Mouse (Mus musculus): ENCODE results near the gene Lmln. TPM values are rescaled to one million over a fixed set of nuclear protein-coding genes. Genes with fewer than 3 reads are reported as not detected.

Lmln gene
- polyA plus RNA-seq (2016; fragmentation: Nextera tagmentation; extraction: Ambion mirVana) = 4.5 and 5.9 TPM in 2 replicates

GRCm38 (mm10) chr16:33062024-33062681, at the start of gene Lmln:
Gene Lmln, plus strand, starts transcription at chr16:33062521.
- under 1% methylated on average over 64 of the region's 64 CpGs for WGBS
- Histone ChIP-seq H3K9me3 (no peaks in the 10 kb centered on the region), H3K27me3 (ENCODE audit: poor library complexity, severe bottlenecking) (no peaks in the 10 kb centered on the region), H3K36me3 (replicated peaks) (peaks cover 57% of the 10 kb centered on the region), H3K4me3 (peak within 1 kb of the TSS; percentile 80), H3K4me1 (peaks cover 58% of the 10 kb centered on the region), H3K27ac (peak within 1 kb of the TSS; percentile 94)
- peak; percentile 94 for DNase-seq (ENCODE audit: extremely low spot score, low spot score)

GRCm38 (mm10) chr16:33013801-33014200, 48.5 kb upstream of the Lmln start:
- no peak overlapping the region for H3K27ac ChIP-seq
- no peaks in the 10 kb centered on the region for H3K9me3 ChIP-seq
- WGBS = 96% methylated on average over 5 of the region's 5 CpGs
- DNase-seq (ENCODE audit: extremely low spot score, low spot score) = no peak
- no peak overlapping the region for H3K4me3 ChIP-seq
- no peaks in the 10 kb centered on the region for H3K27me3 ChIP-seq (ENCODE audit: poor library complexity, severe bottlenecking)
- H3K36me3 ChIP-seq (replicated peaks) = peaks cover 63% of the 10 kb centered on the region
- no peaks in the 10 kb centered on the region for H3K4me1 ChIP-seq

- WGBS = 95% methylated on average over 1 of the region's 1 CpGs
- peaks cover 52% of the 10 kb centered on the region for H3K36me3 ChIP-seq (replicated peaks)
Observed at GRCm38 (mm10) chr16:33014921-33015320, 47.4 kb upstream of the Lmln start.

GRCm38 (mm10) chr16:33015396-33015907, 46.9 kb upstream of the Lmln start:
- Histone ChIP-seq H3K4me3 (no peak overlapping the region), H3K36me3 (replicated peaks) (peaks cover 47% of the 10 kb centered on the region), H3K4me1 (no peaks in the 10 kb centered on the region), H3K9me3 (no peaks in the 10 kb centered on the region), H3K27me3 (ENCODE audit: poor library complexity, severe bottlenecking) (no peaks in the 10 kb centered on the region), H3K27ac (no peak overlapping the region)
- no peak for DNase-seq (ENCODE audit: extremely low spot score, low spot score)
- 93% methylated on average over 3 of the region's 3 CpGs for WGBS

More at GRCm38 (mm10) chr16:33014921-33015320, 47.4 kb upstream of the Lmln start:
- no peak for DNase-seq (ENCODE audit: extremely low spot score, low spot score)
- H3K9me3 ChIP-seq = no peaks in the 10 kb centered on the region
- H3K4me1 ChIP-seq = no peaks in the 10 kb centered on the region
- H3K4me3 ChIP-seq = no peak overlapping the region
- H3K27me3 ChIP-seq (ENCODE audit: poor library complexity, severe bottlenecking) = no peaks in the 10 kb centered on the region
- H3K27ac ChIP-seq = no peak overlapping the region

GRCm38 (mm10) chr16:33015986-33016385, 46.3 kb upstream of the Lmln start:
- H3K27me3 ChIP-seq (ENCODE audit: poor library complexity, severe bottlenecking) = no peaks in the 10 kb centered on the region
- WGBS = 89% methylated on average over 2 of the region's 2 CpGs
- no peak overlapping the region for H3K4me3 ChIP-seq
- no peak for DNase-seq (ENCODE audit: extremely low spot score, low spot score)
- H3K4me1 ChIP-seq = no peaks in the 10 kb centered on the region
- no peak overlapping the region for H3K27ac ChIP-seq
- peaks cover 43% of the 10 kb centered on the region for H3K36me3 ChIP-seq (replicated peaks)
- no peaks in the 10 kb centered on the region for H3K9me3 ChIP-seq

- H3K27ac ChIP-seq = no peak overlapping the region
- H3K27me3 ChIP-seq (ENCODE audit: poor library complexity, severe bottlenecking) = no peaks in the 10 kb centered on the region
- H3K4me1 ChIP-seq = no peaks in the 10 kb centered on the region
- WGBS = 90% methylated on average over 5 of the region's 5 CpGs
- peaks cover 31% of the 10 kb centered on the region for H3K36me3 ChIP-seq (replicated peaks)
- DNase-seq (ENCODE audit: extremely low spot score, low spot score) = no peak
- no peaks in the 10 kb centered on the region for H3K9me3 ChIP-seq
- no peak overlapping the region for H3K4me3 ChIP-seq
Observed at GRCm38 (mm10) chr16:33017677-33018349, 44.5 kb upstream of the Lmln start.

GRCm38 (mm10) chr16:33019117-33019770, 43.1 kb upstream of the Lmln start:
- 85% methylated on average over 21 of the region's 21 CpGs for WGBS
- DNase-seq (ENCODE audit: extremely low spot score, low spot score) = no peak
- Histone ChIP-seq H3K36me3 (replicated peaks) (peaks cover 17% of the 10 kb centered on the region), H3K9me3 (no peaks in the 10 kb centered on the region), H3K27ac (no peak overlapping the region), H3K27me3 (ENCODE audit: poor library complexity, severe bottlenecking) (no peaks in the 10 kb centered on the region), H3K4me3 (no peak overlapping the region), H3K4me1 (no peaks in the 10 kb centered on the region)

GRCm38 (mm10) chr16:33021381-33021780, 40.9 kb upstream of the Lmln start:
- 86% methylated on average over 3 of the region's 3 CpGs for whole genome bisulfite sequencing
- Histone ChIP-seq H3K27ac (no peak overlapping the region), H3K36me3 (replicated peaks) (peaks cover 6% of the 10 kb centered on the region; the same call in 1 of the 2 replicates), H3K9me3 (no peaks in the 10 kb centered on the region), H3K4me1 (no peaks in the 10 kb centered on the region), H3K27me3 (ENCODE audit: poor library complexity, severe bottlenecking) (no peaks in the 10 kb centered on the region), H3K4me3 (no peak overlapping the region)
- DNase-seq (ENCODE audit: extremely low spot score, low spot score) = no peak

GRCm38 (mm10) chr16:33023750-33024149, 38.6 kb upstream of the Lmln start:
- Histone ChIP-seq H3K36me3 (replicated peaks) (no peaks in the 10 kb centered on the region), H3K27me3 (ENCODE audit: poor library complexity, severe bottlenecking) (no peaks in the 10 kb centered on the region), H3K4me3 (no peak overlapping the region), H3K9me3 (no peaks in the 10 kb centered on the region), H3K4me1 (no peaks in the 10 kb centered on the region), H3K27ac (no peak overlapping the region)
- DNase-seq (ENCODE audit: extremely low spot score, low spot score) = peak; percentile 78
- WGBS = 7% methylated on average over 4 of the region's 4 CpGs

- Histone ChIP-seq H3K4me3 (no peak overlapping the region), H3K36me3 (replicated peaks) (no peaks in the 10 kb centered on the region), H3K4me1 (no peaks in the 10 kb centered on the region), H3K27ac (no peak overlapping the region), H3K27me3 (ENCODE audit: poor library complexity, severe bottlenecking) (no peaks in the 10 kb centered on the region), H3K9me3 (no peaks in the 10 kb centered on the region)
- 85% methylated on average over 8 of the region's 8 CpGs for WGBS
- no peak for DNase-seq (ENCODE audit: extremely low spot score, low spot score)
Observed at GRCm38 (mm10) chr16:33024456-33025104, 37.7 kb upstream of the Lmln start.

- H3K36me3 ChIP-seq (replicated peaks) = no peaks in the 10 kb centered on the region
- DNase-seq (ENCODE audit: extremely low spot score, low spot score) = no peak
- no peaks in the 10 kb centered on the region for H3K4me1 ChIP-seq
- H3K27ac ChIP-seq = no peak overlapping the region
- H3K9me3 ChIP-seq = no peaks in the 10 kb centered on the region
- H3K4me3 ChIP-seq = no peak overlapping the region
- H3K27me3 ChIP-seq (ENCODE audit: poor library complexity, severe bottlenecking) = no peaks in the 10 kb centered on the region
- 94% methylated on average over 7 of the region's 7 CpGs for WGBS
Observed at GRCm38 (mm10) chr16:33026357-33026756, 36.0 kb upstream of the Lmln start.

- 89% methylated on average over 4 of the region's 4 CpGs for WGBS
Observed at GRCm38 (mm10) chr16:33036006-33036405, 26.3 kb upstream of the Lmln start.

More at GRCm38 (mm10) chr16:33036006-33036405, 26.3 kb upstream of the Lmln start:
- Histone ChIP-seq H3K4me3 (no peak overlapping the region), H3K27ac (no peak overlapping the region), H3K36me3 (replicated peaks) (no peaks in the 10 kb centered on the region), H3K4me1 (no peaks in the 10 kb centered on the region), H3K27me3 (ENCODE audit: poor library complexity, severe bottlenecking) (no peaks in the 10 kb centered on the region), H3K9me3 (no peaks in the 10 kb centered on the region)
- DNase-seq (ENCODE audit: extremely low spot score, low spot score) = no peak
